Mouse (Mus musculus) cerebellum, adult 2 months (tissue): ENCODE measurements at regions not wholly inside any gene's neighbourhood (a gene's known extent, or its start where the extent isn't known, plus 50 kb on each side); places are given as distances from the start of the nearest gene placed in this dataset.

Experiments
- CTCF ChIP-seq: fragments of 200-500 bp; IDR thresholded peaks from 2 replicates; pipeline ENCODE4 v1.5.1; 2011; ENCODE audit warnings: low read depth, mild to moderate bottlenecking, control low read depth, low read length, moderate library complexity, borderline replicate concordance; ENCODE audit not compliant: insufficient read depth
- POLR2A ChIP-seq: fragments of 200-500 bp; IDR thresholded peaks from 2 replicates; pipeline ENCODE4 v1.6.1; 2011; ENCODE audit warnings: low read length, control low read depth, borderline replicate concordance; ENCODE audit not compliant: insufficient read depth

DNA sequence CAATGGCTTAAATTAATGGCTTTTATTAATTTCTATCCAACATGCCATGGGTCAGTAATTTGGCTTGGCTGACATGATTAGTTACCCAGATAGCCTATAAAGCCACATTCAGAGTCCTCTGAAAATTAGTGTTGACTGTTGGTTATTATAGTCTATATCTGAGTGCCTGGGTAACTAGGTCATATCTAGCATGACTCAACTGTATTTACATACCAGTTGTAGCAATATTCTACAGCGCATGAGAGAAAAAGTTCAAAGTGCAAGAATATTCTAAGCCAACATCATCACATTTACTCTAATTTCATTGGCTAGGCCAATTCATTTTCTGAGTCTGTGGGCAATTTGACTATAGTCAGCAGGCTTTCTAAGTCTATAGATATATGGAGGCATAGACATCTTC lies 496.7 kb upstream of the Tenm4 start:
- TF ChIP-seq CTCF: no peak
- TF ChIP-seq POLR2A: no peak
